Mouse (Mus musculus): ENCODE results near the gene Cib1. TPM values are rescaled to one million over a fixed set of nuclear protein-coding genes. Genes with fewer than 3 reads are reported as not detected.

The Cib1 gene
- polyA plus RNA-seq, 1 experiment from 2014 or later, result 100 TPM

GRCm38 (mm10) chr7:80208026-80208642, 24.5 kb downstream of the Cib1 start:
- Histone ChIP-seq H3K9ac (ENCODE audit: low read depth, low read length) (no peak overlapping the region), H3K27me3 (ENCODE audit: control insufficient read depth, insufficient read depth, low read length) (no peaks in the 10 kb centered on the region), H3K4me2 (replicated peaks; ENCODE audit: low read depth, low read length) (no peak overlapping the region), H3K4me1 (ENCODE audit: control insufficient read depth, insufficient read depth, low read length) (peaks cover 30% of the 10 kb centered on the region), H3K4me3 (ENCODE audit: low read length) (no peak overlapping the region), H3K27ac (ENCODE audit: low read depth, low read length) (peak overlapping the region; percentile 32; the same call in 1 of the 2 replicates), H3K36me3 (ENCODE audit: control insufficient read depth, insufficient read depth, low read length) (peaks cover 1% of the 10 kb centered on the region; the same call in 1 of the 2 replicates), H3K9me3 (ENCODE audit: control insufficient read depth, low read length) (no peaks in the 10 kb centered on the region)
- WGBS, result 84% methylated on average over 18 of the region's 18 CpGs
- ATAC-seq (ENCODE audit: low FRiP score, low TSS enrichment), result no peak

- Histone ChIP-seq H3K9me3 (ENCODE audit: control insufficient read depth, low read length) (no peaks in the 10 kb centered on the region), H3K36me3 (ENCODE audit: control insufficient read depth, insufficient read depth, low read length) (0 out of 2 replicates have a peak, but pooled peaks cover 1% of the 10 kb centered on the region), H3K27ac (ENCODE audit: low read depth, low read length) (peak overlapping the region; percentile 32; the same call in 1 of the 2 replicates), H3K9ac (ENCODE audit: low read depth, low read length) (no peak overlapping the region), H3K4me3 (ENCODE audit: low read length) (no peak overlapping the region), H3K27me3 (ENCODE audit: control insufficient read depth, insufficient read depth, low read length) (no peaks in the 10 kb centered on the region), H3K4me2 (replicated peaks; ENCODE audit: low read depth, low read length) (no peak overlapping the region), H3K4me1 (ENCODE audit: control insufficient read depth, insufficient read depth, low read length) (peaks cover 33% of the 10 kb centered on the region)
- 58% methylated on average over 3 of the region's 3 CpGs for WGBS
- no peak for ATAC-seq (ENCODE audit: low FRiP score, low TSS enrichment)
Observed at GRCm38 (mm10) chr7:80207314-80207731, 25.3 kb downstream of the Cib1 start.

- no peak overlapping the region for H3K9ac ChIP-seq (ENCODE audit: low read depth, low read length)
- no peaks in the 10 kb centered on the region for H3K9me3 ChIP-seq (ENCODE audit: control insufficient read depth, low read length)
- 0 out of 2 replicates have a peak, but pooled peaks cover 3% of the 10 kb centered on the region for H3K36me3 ChIP-seq (ENCODE audit: control insufficient read depth, insufficient read depth, low read length)
- 74% methylated on average over 12 of the region's 12 CpGs for WGBS
- H3K4me3 ChIP-seq (ENCODE audit: low read length), result no peak overlapping the region
- peaks cover 38% of the 10 kb centered on the region for H3K4me1 ChIP-seq (ENCODE audit: control insufficient read depth, insufficient read depth, low read length)
- H3K27ac ChIP-seq (ENCODE audit: low read depth, low read length), result no peak overlapping the region
- no peaks in the 10 kb centered on the region for H3K27me3 ChIP-seq (ENCODE audit: control insufficient read depth, insufficient read depth, low read length)
- ATAC-seq (ENCODE audit: low FRiP score, low TSS enrichment), result no peak
- H3K4me2 ChIP-seq (replicated peaks; ENCODE audit: low read depth, low read length), result no peak overlapping the region
Observed at GRCm38 (mm10) chr7:80205705-80206589, 26.7 kb downstream of the Cib1 start.

- WGBS, result 78% methylated on average over 7 of the region's 7 CpGs
Observed at GRCm38 (mm10) chr7:80204961-80205360, 27.7 kb downstream of the Cib1 start.

GRCm38 (mm10) chr7:80204362-80204761, 28.3 kb downstream of the Cib1 start:
- WGBS, result 88% methylated on average over 4 of the region's 4 CpGs
- H3K9me3 ChIP-seq (ENCODE audit: control insufficient read depth, low read length), result no peaks in the 10 kb centered on the region
- no peak overlapping the region for H3K27ac ChIP-seq (ENCODE audit: low read depth, low read length)
- H3K4me1 ChIP-seq (ENCODE audit: control insufficient read depth, insufficient read depth, low read length), result peaks cover 54% of the 10 kb centered on the region
- H3K27me3 ChIP-seq (ENCODE audit: control insufficient read depth, insufficient read depth, low read length), result no peaks in the 10 kb centered on the region
- no peak overlapping the region for H3K9ac ChIP-seq (ENCODE audit: low read depth, low read length)
- H3K36me3 ChIP-seq (ENCODE audit: control insufficient read depth, insufficient read depth, low read length), result 0 out of 2 replicates have a peak, but pooled peaks cover 3% of the 10 kb centered on the region
- H3K4me2 ChIP-seq (replicated peaks; ENCODE audit: low read depth, low read length), result no peak overlapping the region
- H3K4me3 ChIP-seq (ENCODE audit: low read length), result no peak overlapping the region
- no peak for ATAC-seq (ENCODE audit: low FRiP score, low TSS enrichment)

More at GRCm38 (mm10) chr7:80204961-80205360, 27.7 kb downstream of the Cib1 start:
- 0 out of 2 replicates have a peak, but pooled peaks cover 3% of the 10 kb centered on the region for H3K36me3 ChIP-seq (ENCODE audit: control insufficient read depth, insufficient read depth, low read length)
- no peak overlapping the region for H3K9ac ChIP-seq (ENCODE audit: low read depth, low read length)
- H3K27ac ChIP-seq (ENCODE audit: low read depth, low read length), result no peak overlapping the region
- no peak overlapping the region for H3K4me3 ChIP-seq (ENCODE audit: low read length)
- no peaks in the 10 kb centered on the region for H3K9me3 ChIP-seq (ENCODE audit: control insufficient read depth, low read length)
- peaks cover 48% of the 10 kb centered on the region for H3K4me1 ChIP-seq (ENCODE audit: control insufficient read depth, insufficient read depth, low read length)
- no peaks in the 10 kb centered on the region for H3K27me3 ChIP-seq (ENCODE audit: control insufficient read depth, insufficient read depth, low read length)
- no peak overlapping the region for H3K4me2 ChIP-seq (replicated peaks; ENCODE audit: low read depth, low read length)
- ATAC-seq (ENCODE audit: low FRiP score, low TSS enrichment), result no peak

GRCm38 (mm10) chr7:80203638-80204096, 28.9 kb downstream of the Cib1 start:
- H3K4me2 ChIP-seq (replicated peaks; ENCODE audit: low read depth, low read length), result no peak overlapping the region
- peaks cover 54% of the 10 kb centered on the region for H3K4me1 ChIP-seq (ENCODE audit: control insufficient read depth, insufficient read depth, low read length)
- H3K27me3 ChIP-seq (ENCODE audit: control insufficient read depth, insufficient read depth, low read length), result no peaks in the 10 kb centered on the region
- no peak overlapping the region for H3K4me3 ChIP-seq (ENCODE audit: low read length)
- 0 out of 2 replicates have a peak, but pooled peaks cover 3% of the 10 kb centered on the region for H3K36me3 ChIP-seq (ENCODE audit: control insufficient read depth, insufficient read depth, low read length)
- no peak overlapping the region for H3K27ac ChIP-seq (ENCODE audit: low read depth, low read length)
- no peak overlapping the region; the same call in 1 of the 2 replicates for H3K9ac ChIP-seq (ENCODE audit: low read depth, low read length)
- 41% methylated on average over 12 of the region's 12 CpGs for WGBS
- no peak for ATAC-seq (ENCODE audit: low FRiP score, low TSS enrichment)
- no peaks in the 10 kb centered on the region for H3K9me3 ChIP-seq (ENCODE audit: control insufficient read depth, low read length)

GRCm38 (mm10) chr7:80202961-80203360, 29.7 kb downstream of the Cib1 start:
- 82% methylated on average over 5 of the region's 5 CpGs for WGBS
- Histone ChIP-seq H3K36me3 (ENCODE audit: control insufficient read depth, insufficient read depth, low read length) (0 out of 2 replicates have a peak, but pooled peaks cover 3% of the 10 kb centered on the region), H3K9ac (ENCODE audit: low read depth, low read length) (no peak overlapping the region), H3K4me3 (ENCODE audit: low read length) (no peak overlapping the region), H3K27ac (ENCODE audit: low read depth, low read length) (no peak overlapping the region), H3K27me3 (ENCODE audit: control insufficient read depth, insufficient read depth, low read length) (no peaks in the 10 kb centered on the region), H3K4me2 (replicated peaks; ENCODE audit: low read depth, low read length) (no peak overlapping the region), H3K9me3 (ENCODE audit: control insufficient read depth, low read length) (no peaks in the 10 kb centered on the region), H3K4me1 (ENCODE audit: control insufficient read depth, insufficient read depth, low read length) (peaks cover 54% of the 10 kb centered on the region)
- no peak for ATAC-seq (ENCODE audit: low FRiP score, low TSS enrichment)

- 87% methylated on average over 15 of the region's 15 CpGs for WGBS
- Histone ChIP-seq H3K9me3 (ENCODE audit: control insufficient read depth, low read length) (no peaks in the 10 kb centered on the region), H3K36me3 (ENCODE audit: control insufficient read depth, insufficient read depth, low read length) (0 out of 2 replicates have a peak, but pooled peaks cover 3% of the 10 kb centered on the region), H3K4me3 (ENCODE audit: low read length) (no peak overlapping the region), H3K4me1 (ENCODE audit: control insufficient read depth, insufficient read depth, low read length) (peaks cover 52% of the 10 kb centered on the region), H3K27me3 (ENCODE audit: control insufficient read depth, insufficient read depth, low read length) (no peaks in the 10 kb centered on the region), H3K4me2 (replicated peaks; ENCODE audit: low read depth, low read length) (no peak overlapping the region), H3K9ac (ENCODE audit: low read depth, low read length) (no peak overlapping the region), H3K27ac (ENCODE audit: low read depth, low read length) (no peak overlapping the region)
- no peak for ATAC-seq (ENCODE audit: low FRiP score, low TSS enrichment)
Observed at GRCm38 (mm10) chr7:80201888-80202540, 30.6 kb downstream of the Cib1 start.
